Mouse (Mus musculus) thymus, adult 2 months (tissue): Measurements from ENCODE around the gene Spon1.

Experiments used
- CTCF ChIP-seq: fragments of 200-500 bp; IDR thresholded peaks from 2 replicates; pipeline ENCODE4 v1.5.1; 2012; ENCODE audit warnings: mild to moderate bottlenecking, control low read depth, low read length, moderate library complexity, borderline replicate concordance; ENCODE audit not compliant: control insufficient read depth, poor library complexity, insufficient read depth; ENCODE audit errors: extremely low read depth
- POLR2A ChIP-seq: fragments of 200-500 bp; IDR thresholded peaks from 2 replicates; pipeline ENCODE4 v1.6.1; 2012; ENCODE audit warnings: mild to moderate bottlenecking, low read length, control low read depth, moderate library complexity; ENCODE audit not compliant: control insufficient read depth, poor library complexity, insufficient read depth; ENCODE audit errors: extremely low read depth

DNA sequence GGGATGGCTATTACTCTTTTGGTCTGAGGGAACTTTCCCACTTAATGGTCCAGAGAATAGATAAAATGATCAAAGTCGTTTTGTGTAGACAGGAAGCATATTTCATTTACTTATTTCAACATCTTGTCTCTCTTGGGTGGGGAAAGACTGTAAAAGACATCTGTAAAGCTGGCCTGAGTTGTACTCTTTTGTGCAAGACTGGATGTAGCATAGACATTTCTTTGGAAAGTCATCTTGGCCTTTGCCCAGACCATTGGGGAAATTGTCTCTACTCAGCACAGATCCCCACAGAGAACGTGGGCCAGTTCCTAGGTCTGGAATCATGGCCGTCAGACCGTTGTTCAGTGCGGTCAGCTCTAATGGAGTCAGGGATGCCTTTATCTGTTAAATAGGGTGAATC is 112.1 kb downstream of the Spon1 start:
- TF ChIP-seq CTCF (no peak), POLR2A (no peak)
